In genomic region chr7:143006756-143007598, GRCm38 (mm10) we compare ENCODE assay signal across 10 mouse cellular contexts. TPM values are rescaled to one million over a fixed set of nuclear protein-coding genes. Genes with fewer than 3 reads are reported as not detected.
DNase-seq lines count a peak whose midpoint lies in the region; ATAC-seq lines count a peak whose summit lies in the region.
"Had no signal": no experiment of that assay in that cellular context is flagged by ENCODE, and none has a peak within 500 bp of the region (broad histone marks: within the 10 kb centered on the region; RNA-seq: fewer than 3 reads in every experiment).

No protein-coding gene starts in this region.

- no peak for DNase-seq in heart, postnatal 14 days
- DNase-seq in spleen, postnatal 10 days (ENCODE audit: low spot score in 2 of 2), result peak; percentile 56 to 68
- no peak for DNase-seq in spleen, adult 18-20 months
- peak; percentile 8 for DNase-seq in heart, postnatal 4 days
- no peak for DNase-seq in T-cell, adult 2 months (ENCODE audit: low spot score)

- H3K9ac ChIP-seq in heart, embryonic 13.5 days, result peak overlapping the region; percentile 80
- no peak overlapping the region for H3K9ac ChIP-seq in neural tube, embryonic 15.5 days (replicated peaks)
- H3K9ac ChIP-seq: neural tube, embryonic 12.5 days had no signal

- H3K4me3 ChIP-seq in heart, embryonic 13.5 days, result peak overlapping the region; percentile 31
- H3K4me3 ChIP-seq in neural tube, embryonic 15.5 days (replicated peaks), result no peak overlapping the region
- H3K4me3 ChIP-seq: left cerebral cortex, adult 2 months; neural tube, embryonic 12.5 days had no signal

- H3K4me2 ChIP-seq in heart, embryonic 13.5 days, result peak overlapping the region; percentile 57
- no peak overlapping the region; the same call in 1 of the 2 replicates for H3K4me2 ChIP-seq in neural tube, embryonic 15.5 days
- H3K4me2 ChIP-seq: neural tube, embryonic 12.5 days had no signal

- H3K36me3 ChIP-seq in heart, embryonic 13.5 days, result no peaks in the 10 kb centered on the region
- no peaks in the 10 kb centered on the region for H3K36me3 ChIP-seq in neural tube, embryonic 15.5 days
- H3K36me3 ChIP-seq: neural tube, embryonic 12.5 days had no signal

- WGBS in heart, embryonic 13.5 days, result 70% methylated on average over 8 of the region's 8 CpGs
- 88% methylated on average over 8 of the region's 8 CpGs for WGBS in neural tube, embryonic 15.5 days

- no peaks in the 10 kb centered on the region for H3K27me3 ChIP-seq in heart, embryonic 13.5 days (replicated peaks)
- H3K27me3 ChIP-seq in neural tube, embryonic 15.5 days (replicated peaks), result no peaks in the 10 kb centered on the region
- H3K27me3 ChIP-seq: neural tube, embryonic 12.5 days had no signal

- H3K27ac ChIP-seq in heart, embryonic 13.5 days (replicated peaks), result peak overlapping the region; percentile 97
- H3K27ac ChIP-seq in neural tube, embryonic 15.5 days (replicated peaks), result peak overlapping the region; percentile 82
- H3K27ac ChIP-seq: neural tube, embryonic 12.5 days had no signal

- intact Hi-C loops in heart, postnatal 14 days (cut with DNase I), result loop anchor here (5.0 kb wide), 4 partner anchors 65 to 465 kb away; partner anchors contain the start of gene Slc22a18

- H3K4me1 ChIP-seq in heart, embryonic 13.5 days, result peaks cover 80% of the 10 kb centered on the region
- H3K4me1 ChIP-seq in neural tube, embryonic 15.5 days, result peaks cover 31% of the 10 kb centered on the region

- no peaks in the 10 kb centered on the region for H3K9me3 ChIP-seq in heart, embryonic 13.5 days
- no peaks in the 10 kb centered on the region for H3K9me3 ChIP-seq in neural tube, embryonic 15.5 days (replicated peaks)
- H3K9me3 ChIP-seq: neural tube, embryonic 12.5 days had no signal

- no peak for ATAC-seq in heart, embryonic 13.5 days (ENCODE audit: extremely low read depth, insufficient number of reproducible peaks, low FRiP score, low TSS enrichment)
- ATAC-seq in neural tube, embryonic 15.5 days (ENCODE audit: low FRiP score), result no peak
- no peak for ATAC-seq in CD4-positive, CD25-positive, alpha-beta regulatory T cell, adult 4 months

RNA-seq across cellular contexts. Expression of gene Tspan32, which starts 2.1 kb away (rescaled TPM):
- 4.9 and 5.9 TPM in 2 replicates for polyA plus RNA-seq in heart, embryonic 13.5 days (2015; fragmentation: Nextera tagmentation; extraction: Ambion mirVana)
- 1 to 10 TPM in 1 of 2 experiments, under 1 TPM in 1; 0.91 to 1.1 TPM for total RNA-seq in heart, postnatal 14 days (2021)
- total RNA-seq in heart, postnatal 4 days (2021), result under 1 TPM; 0.45 to 0.64 TPM
- 0.51 and 1.4 TPM in 2 replicates for polyA plus RNA-seq in neural tube, embryonic 15.5 days (2015; fragmentation: Nextera tagmentation; extraction: Ambion mirVana)
- polyA plus RNA-seq in CD4-positive, CD25-positive, alpha-beta regulatory T cell, adult 4 months (2017; shearing (Covaris generic)), result 100 to 1,000 TPM; 672 to 754 TPM

RNA-seq across cellular contexts. Expression of gene Ascl2, which starts 37.9 kb away (rescaled TPM):
- polyA plus RNA-seq in heart, embryonic 13.5 days (2015; fragmentation: Nextera tagmentation; extraction: Ambion mirVana), result 0.33 and 0.52 TPM in 2 replicates
- total RNA-seq in heart, postnatal 14 days (2021), result under 1 TPM in 1 of 2 experiments, not detected in 1; 0.12 TPM
- total RNA-seq in heart, postnatal 4 days (2021), result not detected
- 0.58 and 1.5 TPM in 2 replicates for polyA plus RNA-seq in neural tube, embryonic 15.5 days (2015; fragmentation: Nextera tagmentation; extraction: Ambion mirVana)
- polyA plus RNA-seq in CD4-positive, CD25-positive, alpha-beta regulatory T cell, adult 4 months (2017; shearing (Covaris generic)), result 1 to 10 TPM in 1 of 2 experiments, under 1 TPM in 1; 0.66 to 1.7 TPM

RNA-seq across cellular contexts. Expression of gene Cd81, which starts 45.6 kb away (rescaled TPM):
- polyA plus RNA-seq in heart, embryonic 13.5 days (2015; fragmentation: Nextera tagmentation; extraction: Ambion mirVana), result 750 and 845 TPM in 2 replicates
- total RNA-seq in heart, postnatal 14 days (2021), result 100 to 1,000 TPM; 505 to 506 TPM
- total RNA-seq in heart, postnatal 4 days (2021), result 100 to 1,000 TPM; 600 to 620 TPM
- polyA plus RNA-seq in neural tube, embryonic 15.5 days (2015; fragmentation: Nextera tagmentation; extraction: Ambion mirVana), result 493 and 522 TPM in 2 replicates
- polyA plus RNA-seq in CD4-positive, CD25-positive, alpha-beta regulatory T cell, adult 4 months (2017; shearing (Covaris generic)), result 100 to 1,000 TPM; 290 to 354 TPM

Comparison
In these comparisons a context has a peak if more than half of its experiments do, and no peak if none do; other contexts are left out.
1. DNase-seq: peak in spleen, postnatal 10 days (2 of 2) and heart, postnatal 4 days (single experiment); none in heart, postnatal 14 days (0 of 2), spleen, adult 18-20 months (0 of 2) and T-cell, adult 2 months (single experiment).
2. RNA of gene Tspan32, which starts 2.1 kb away (polyA plus RNA-seq): 672 to 754 TPM in CD4-positive, CD25-positive, alpha-beta regulatory T cell, adult 4 months; 4.9 to 5.9 TPM in heart, embryonic 13.5 days and 0.51 to 1.4 TPM in neural tube, embryonic 15.5 days; every median in the first group is over 10 times any median in the second.